Comparison of ENCODE assay signal across 11 mouse cellular contexts in genomic region chr10:87020711-87021110, GRCm38 (mm10). TPM values are rescaled to one million over a fixed set of nuclear protein-coding genes. Genes with fewer than 3 reads are reported as not detected.
DNase-seq lines count a peak whose midpoint lies in the region; ATAC-seq and TF ChIP-seq lines count a peak whose summit lies in the region.
"Had no signal": no experiment of that assay in that cellular context is flagged by ENCODE, and none has a peak within 500 bp of the region (broad histone marks: within the 10 kb centered on the region; RNA-seq: fewer than 3 reads in every experiment).

No protein-coding gene starts in this region.

- H3K36me3 ChIP-seq in midbrain, embryonic 10.5 days, result no peaks in the 10 kb centered on the region
- H3K36me3 ChIP-seq in midbrain, embryonic 15.5 days (replicated peaks), result no peaks in the 10 kb centered on the region
- H3K36me3 ChIP-seq: embryonic facial prominence, embryonic 13.5 days had no signal

- peak; percentile 35 for DNase-seq in midbrain, embryonic 10.5 days (ENCODE audit: low spot score)
- DNase-seq in Patski (ENCODE audit: low read depth, low spot score), result no peak
- DNase-seq in brain, embryonic 18.5 days (ENCODE audit: low read depth, low spot score), result peak; percentile 24
- DNase-seq in frontal cortex, adult 2 months (ENCODE audit: extremely low spot score in 1 of 2, low spot score in 1 of 2), result peak; percentile 22 to 66
- peak; percentile 11 to 13 for DNase-seq in layer of hippocampus, postnatal 36 days
- DNase-seq in right cerebral cortex, adult 18-20 months, result peak; percentile 39
- no peak for DNase-seq in urinary bladder, adult 2 months (ENCODE audit: low spot score)

- peaks cover 26% of the 10 kb centered on the region for H3K4me1 ChIP-seq in midbrain, embryonic 10.5 days
- no peaks in the 10 kb centered on the region for H3K4me1 ChIP-seq in midbrain, embryonic 15.5 days
- H3K4me1 ChIP-seq: embryonic facial prominence, embryonic 13.5 days had no signal

- POLR2A ChIA-PET in Patski (lab: Charles Lee), result no interaction called here

- peaks cover 20% of the 10 kb centered on the region for H3K27me3 ChIP-seq in midbrain, embryonic 10.5 days (ENCODE audit: low read depth, poor library complexity, severe bottlenecking)
- no peaks in the 10 kb centered on the region for H3K27me3 ChIP-seq in midbrain, embryonic 15.5 days (replicated peaks)
- H3K27me3 ChIP-seq in Patski, result no peaks in the 10 kb centered on the region
- H3K27me3 ChIP-seq: embryonic facial prominence, embryonic 13.5 days had no signal

- peak; percentile 43 for TF ChIP-seq CTCF in Patski (IDR thresholded peaks at IDR 0.05)

- WGBS in midbrain, embryonic 10.5 days, result 74% methylated on average over 16 of the region's 16 CpGs
- 65% methylated on average over 14 of the region's 16 CpGs for WGBS in midbrain, embryonic 15.5 days

- in situ Hi-C loops in Patski (cut with MboI; ENCODE audit: low pct_unique_long_range_greater_than_20kb), result no loop called here

- H3K4me3 ChIP-seq in midbrain, embryonic 10.5 days, result no peak overlapping the region
- H3K4me3 ChIP-seq in midbrain, embryonic 15.5 days, result no peak overlapping the region
- H3K4me3 ChIP-seq: embryonic facial prominence, embryonic 13.5 days had no signal

- CTCF ChIA-PET in Patski (lab: Charles Lee), result interaction anchor here (0.6 to 1.9 kb wide), 3 partner anchors 9 to 197 kb away, joined by 3 to 7 read pairs (median 4); no protein-coding TSS in a partner anchor

- no peak for ATAC-seq in midbrain, embryonic 15.5 days (replicated peaks)
- no peak for ATAC-seq in Patski

- H3K9me3 ChIP-seq in midbrain, embryonic 10.5 days (replicated peaks), result no peaks in the 10 kb centered on the region
- H3K9me3 ChIP-seq in midbrain, embryonic 15.5 days, result no peaks in the 10 kb centered on the region
- H3K9me3 ChIP-seq: embryonic facial prominence, embryonic 13.5 days had no signal

- H3K27ac ChIP-seq in midbrain, embryonic 10.5 days (replicated peaks), result no peak overlapping the region
- no peak overlapping the region for H3K27ac ChIP-seq in midbrain, embryonic 15.5 days
- H3K27ac ChIP-seq: embryonic facial prominence, embryonic 13.5 days had no signal

- no peak overlapping the region for H3K4me2 ChIP-seq in midbrain, embryonic 15.5 days
- H3K4me2 ChIP-seq: embryonic facial prominence, embryonic 13.5 days had no signal

- H3K9ac ChIP-seq in midbrain, embryonic 15.5 days, result no peak overlapping the region
- H3K9ac ChIP-seq: embryonic facial prominence, embryonic 13.5 days had no signal

RNA-seq across cellular contexts. Expression of gene Stab2, which starts 12.9 kb away (rescaled TPM):
- polyA plus RNA-seq in midbrain, embryonic 10.5 days (2016; fragmentation: Nextera tagmentation; extraction: Ambion mirVana), result 0.14 and 0.19 TPM in 2 replicates
- 0.18 and 0.26 TPM in 2 replicates for polyA plus RNA-seq in midbrain, embryonic 15.5 days (2015; fragmentation: Nextera tagmentation; extraction: Ambion mirVana)
- 0.19 TPM for polyA plus RNA-seq in Patski (2021)
- 0.08 and 0.19 TPM in 2 replicates for polyA plus RNA-seq in frontal cortex, adult 2 months (2012; rRNA removed)
- total RNA-seq in layer of hippocampus, postnatal 36 days (2021), result under 1 TPM; 0.28 to 0.30 TPM
- 2.0 and 3.6 TPM in 2 replicates for polyA plus RNA-seq in urinary bladder, adult 2 months (2012; rRNA removed)

RNA-seq across cellular contexts. Expression of gene 1700113H08Rik, which starts 37.1 kb away (rescaled TPM):
- polyA plus RNA-seq in midbrain, embryonic 10.5 days (2016; fragmentation: Nextera tagmentation; extraction: Ambion mirVana), result 0.20 and 0.36 TPM in 2 replicates
- polyA plus RNA-seq in midbrain, embryonic 15.5 days (2015; fragmentation: Nextera tagmentation; extraction: Ambion mirVana), result 0.23 TPM in 1 of 2 replicates, not detected in the other
- polyA plus RNA-seq in Patski (2021), result not detected
- polyA plus RNA-seq in frontal cortex, adult 2 months (2012; rRNA removed), result not detected in 2 replicates
- not detected for total RNA-seq in layer of hippocampus, postnatal 36 days (2021)
- 0.14 TPM in 1 of 2 replicates, not detected in the other for polyA plus RNA-seq in urinary bladder, adult 2 months (2012; rRNA removed)
- total RNA-seq: left cerebral cortex, postnatal 36 days had no signal
- polyA plus RNA-seq: embryonic facial prominence, embryonic 13.5 days; small intestine, adult 2 months had no signal

Comparison
In these comparisons a context has a peak if more than half of its experiments do, and no peak if none do; other contexts are left out.
1. DNase-seq: peak in midbrain, embryonic 10.5 days (single experiment), brain, embryonic 18.5 days (single experiment), frontal cortex, adult 2 months (2 of 2), layer of hippocampus, postnatal 36 days (2 of 2) and right cerebral cortex, adult 18-20 months (single experiment); none in Patski (single experiment) and urinary bladder, adult 2 months (single experiment).